Mouse (Mus musculus) ES-Bruce4 (cell line): ENCODE measurements around the gene Luc7l3. TPM values are rescaled to one million over a fixed set of nuclear protein-coding genes. Genes with fewer than 3 reads are reported as not detected.

ENCODE experiments used
- H3K27ac ChIP-seq: 2 replicates; pipeline ENCODE4 v1.5.1; 2012; ENCODE audit warnings: low read length, inconsistent platforms; ENCODE audit not compliant: insufficient read depth
- H3K27me3 ChIP-seq: 2 replicates; pipeline ENCODE4 v1.6.1; 2012; ENCODE audit warnings: mild to moderate bottlenecking, low read length, inconsistent platforms; ENCODE audit not compliant: control insufficient read depth, poor library complexity, insufficient read depth, severe bottlenecking
- H3K36me3 ChIP-seq: 2 replicates; pipeline ENCODE4 v1.6.1; 2012; ENCODE audit warnings: inconsistent platforms, mild to moderate bottlenecking, low read length, moderate library complexity; ENCODE audit not compliant: control insufficient read depth, poor library complexity, insufficient read depth, severe bottlenecking
- H3K4me1 ChIP-seq: one replicate; pipeline ENCODE4 v1.8.1; 2011; ENCODE audit warnings: low read length; ENCODE audit not compliant: control insufficient read depth, insufficient read depth
- H3K4me3 ChIP-seq: 2 replicates; pipeline ENCODE4 v1.5.1; 2011; ENCODE audit warnings: low read depth, mild to moderate bottlenecking, low read length
- H3K9ac ChIP-seq: 2 replicates; pipeline ENCODE4 v1.6.1; 2012; ENCODE audit warnings: low read depth, mild to moderate bottlenecking, inconsistent platforms; ENCODE audit not compliant: poor library complexity, severe bottlenecking
- H3K9me3 ChIP-seq: replicated peaks from 2 replicates; pipeline ENCODE4 v1.6.1; 2012; ENCODE audit warnings: mild to moderate bottlenecking, low read length, inconsistent platforms; ENCODE audit not compliant: control insufficient read depth, poor library complexity, insufficient read depth, severe bottlenecking
- CTCF ChIP-seq: IDR thresholded peaks from one replicate; pipeline ENCODE4 v1.8.1; 2011; ENCODE audit warnings: low read depth, low read length
- EP300 ChIP-seq: IDR thresholded peaks from 2 replicates; pipeline ENCODE4 v1.6.1; 2011; ENCODE audit warnings: low read depth, low read length; ENCODE audit not compliant: insufficient read depth
- POLR2A ChIP-seq: IDR thresholded peaks from one replicate; pipeline ENCODE4 v1.8.1; 2011; ENCODE audit warnings: low read length; ENCODE audit not compliant: insufficient read depth
- polyA plus RNA-seq: library from polyadenylated mRNA; stranded (reverse); fragments of >200 nt; gene quantifications from 2 replicates; pipeline ENCODE4 v1.2.4, GENCODE M21; 2011; ENCODE audit warnings: low read depth; ENCODE audit not compliant: missing spikeins, insufficient read depth, insufficient read length

Gene Luc7l3
- polyA plus RNA-seq: 182 and 223 TPM in 2 replicates

DNA sequence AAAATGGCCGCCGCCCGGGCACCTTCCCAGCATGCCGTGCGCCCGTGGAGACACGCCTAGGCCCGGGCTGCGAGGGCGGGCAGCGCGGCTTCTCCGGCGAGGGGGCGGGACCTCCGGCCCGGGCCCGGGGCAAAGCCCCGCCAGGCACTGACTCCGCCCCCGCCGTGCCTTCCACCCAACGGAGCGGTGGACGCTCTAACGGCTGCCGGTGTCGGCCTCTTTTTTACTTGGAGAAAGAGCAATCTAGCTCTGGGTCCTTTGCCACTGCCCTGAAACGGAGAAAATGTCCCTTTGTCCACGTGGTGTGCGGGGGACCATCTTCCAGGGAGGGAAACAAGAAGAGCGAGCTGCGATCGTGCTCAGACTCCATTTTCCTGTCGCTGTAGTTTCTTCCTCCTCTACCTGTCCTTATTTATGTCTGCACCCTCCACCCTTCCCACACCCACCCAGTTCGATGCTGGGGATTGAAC lies at the start of gene Luc7l3:
Luc7l3 (minus strand) TSS at position 58 of the 470 bp plus-strand sequence.
- H3K27me3 ChIP-seq: no peaks in the 10 kb centered on the region
- peak within 1 kb of the TSS; percentile 99 for H3K4me3 ChIP-seq
- H3K9me3 ChIP-seq: no peaks in the 10 kb centered on the region
- H3K9ac ChIP-seq: peak within 1 kb of the TSS; percentile 100
- peak; percentile 30 for TF ChIP-seq POLR2A
- TF ChIP-seq CTCF: no peak
- no peak for TF ChIP-seq EP300
- H3K36me3 ChIP-seq: peaks cover 20% of the 10 kb centered on the region
- H3K27ac ChIP-seq: peak within 1 kb of the TSS; percentile 90
- no peaks in the 10 kb centered on the region for H3K4me1 ChIP-seq

DNA sequence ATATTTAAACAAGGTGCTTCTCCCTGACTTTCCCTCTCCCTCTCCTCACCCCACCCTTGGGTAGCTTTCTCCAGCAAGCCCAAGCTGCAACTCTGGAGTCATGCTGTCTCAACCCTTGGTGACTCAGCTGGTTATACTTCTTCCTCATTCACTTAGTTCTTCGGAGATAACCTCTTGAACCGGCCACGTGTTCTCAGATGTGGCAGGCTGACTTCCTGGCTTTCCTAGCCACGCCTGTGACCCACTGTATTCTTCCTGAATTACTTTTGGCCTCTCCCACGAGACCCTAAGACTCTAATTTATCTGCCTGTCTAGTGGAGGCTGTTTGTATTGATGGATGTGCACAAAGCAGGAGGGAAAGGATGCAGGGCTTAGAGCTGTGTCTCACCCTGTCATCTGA lies 49.0 kb upstream of the Luc7l3 start:
- Histone ChIP-seq H3K4me3 (no peak overlapping the region), H3K9me3 (no peaks in the 10 kb centered on the region), H3K4me1 (no peaks in the 10 kb centered on the region), H3K36me3 (no peaks in the 10 kb centered on the region), H3K27ac (no peak overlapping the region), H3K27me3 (no peaks in the 10 kb centered on the region), H3K9ac (no peak overlapping the region)
- TF ChIP-seq CTCF (no peak), POLR2A (no peak), EP300 (no peak)

DNA sequence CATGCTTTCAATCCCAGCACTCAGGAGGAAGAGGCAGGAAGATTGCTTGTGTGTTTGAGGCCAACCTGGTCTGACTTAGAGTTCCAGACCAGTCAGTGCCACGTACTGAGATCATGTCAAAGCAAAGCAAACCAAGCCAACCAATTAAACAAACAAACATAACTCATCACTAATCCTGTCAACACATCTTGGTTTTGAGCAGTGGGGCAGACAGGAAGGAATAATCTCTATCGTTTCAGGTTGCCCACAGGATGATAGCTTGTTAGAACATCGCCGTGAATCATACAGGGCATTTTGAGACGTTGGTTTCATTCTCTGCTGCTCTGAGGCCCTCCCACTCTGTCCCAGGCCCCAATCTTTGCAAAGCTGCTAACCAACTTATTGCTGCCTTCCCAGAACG lies 48.2 kb upstream of the Luc7l3 start:
- TF ChIP-seq EP300: no peak
- TF ChIP-seq CTCF: no peak
- TF ChIP-seq POLR2A: no peak
- no peak overlapping the region for H3K9ac ChIP-seq
- H3K4me1 ChIP-seq: no peaks in the 10 kb centered on the region
- no peak overlapping the region for H3K4me3 ChIP-seq
- no peak overlapping the region for H3K27ac ChIP-seq
- no peaks in the 10 kb centered on the region for H3K27me3 ChIP-seq
- no peaks in the 10 kb centered on the region for H3K9me3 ChIP-seq
- H3K36me3 ChIP-seq: no peaks in the 10 kb centered on the region

DNA sequence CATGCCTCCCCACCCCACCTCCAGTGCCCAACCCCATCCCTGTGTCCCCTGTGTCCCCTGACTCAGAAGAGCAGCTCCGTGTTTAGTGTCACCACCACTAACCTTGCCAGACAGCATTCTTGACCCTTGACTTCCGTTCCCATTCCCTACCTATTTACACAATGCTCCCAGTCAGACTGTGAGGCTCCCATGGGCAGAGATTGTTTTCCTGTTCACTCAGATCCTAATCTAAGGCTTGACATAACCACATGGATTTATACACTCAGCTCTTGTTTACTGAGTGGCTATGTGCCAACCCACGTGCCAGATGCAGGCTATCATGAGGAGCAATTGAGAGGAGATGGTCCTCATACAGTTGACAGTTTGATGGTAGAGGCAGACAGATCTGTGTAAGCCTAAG lies 43.6 kb upstream of the Luc7l3 start:
- H3K27me3 ChIP-seq: no peaks in the 10 kb centered on the region
- no peak overlapping the region for H3K27ac ChIP-seq
- H3K9me3 ChIP-seq: no peaks in the 10 kb centered on the region
- no peak for TF ChIP-seq EP300
- TF ChIP-seq CTCF: no peak
- TF ChIP-seq POLR2A: no peak
- no peaks in the 10 kb centered on the region for H3K4me1 ChIP-seq
- no peak overlapping the region for H3K4me3 ChIP-seq
- no peaks in the 10 kb centered on the region for H3K36me3 ChIP-seq
- no peak overlapping the region for H3K9ac ChIP-seq

DNA sequence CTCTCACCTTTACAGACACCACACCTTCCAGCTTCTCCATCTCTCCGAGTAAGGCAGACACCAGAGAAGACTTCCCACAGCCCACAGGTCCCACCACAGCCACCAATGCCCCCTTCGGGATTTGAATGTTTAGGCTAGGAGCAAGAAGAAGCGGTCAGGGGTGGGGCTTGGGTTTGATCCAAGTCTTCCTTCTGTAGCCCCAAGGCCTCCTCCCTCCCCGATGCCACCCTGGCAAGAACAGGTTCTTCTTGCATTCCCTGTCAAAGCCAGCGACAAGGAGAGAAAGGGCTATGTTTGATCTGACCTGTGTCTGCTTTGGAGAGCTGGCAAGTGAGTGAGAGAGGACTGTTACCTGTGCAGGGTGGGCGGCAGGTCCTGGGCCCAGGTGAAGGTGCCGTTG lies 41.9 kb upstream of the Luc7l3 start:
- H3K27ac ChIP-seq: no peak overlapping the region
- H3K36me3 ChIP-seq: no peaks in the 10 kb centered on the region
- no peak overlapping the region for H3K9ac ChIP-seq
- no peak overlapping the region for H3K4me3 ChIP-seq
- H3K4me1 ChIP-seq: no peaks in the 10 kb centered on the region
- TF ChIP-seq EP300 (no peak), CTCF (no peak), POLR2A (no peak)
- H3K27me3 ChIP-seq: no peaks in the 10 kb centered on the region
- no peaks in the 10 kb centered on the region for H3K9me3 ChIP-seq

DNA sequence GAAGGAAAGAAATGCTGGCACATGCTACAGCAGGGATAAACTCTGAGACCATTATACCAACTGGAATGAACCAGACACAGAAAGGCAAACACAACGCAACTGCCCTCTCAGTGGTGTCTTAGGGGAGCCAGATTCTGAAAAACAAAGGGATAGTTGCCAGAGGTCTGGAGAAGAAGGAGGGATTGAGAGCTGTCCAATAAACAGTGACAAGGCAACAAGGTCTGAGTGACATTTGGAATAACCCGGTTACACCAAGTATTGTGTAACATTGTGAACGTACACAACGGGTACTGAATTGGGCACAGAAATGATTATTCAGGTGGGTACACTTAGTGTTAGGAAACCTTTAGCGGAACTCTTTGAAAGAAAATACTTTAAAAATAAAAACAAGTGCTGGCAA lies 40.3 kb upstream of the Luc7l3 start:
- no peaks in the 10 kb centered on the region for H3K9me3 ChIP-seq

More for the DNA sequence above, 40.3 kb upstream of the Luc7l3 start:
- no peak overlapping the region for H3K9ac ChIP-seq
- no peaks in the 10 kb centered on the region for H3K36me3 ChIP-seq
- no peak overlapping the region for H3K4me3 ChIP-seq
- H3K27me3 ChIP-seq: no peaks in the 10 kb centered on the region
- no peak for TF ChIP-seq POLR2A
- no peak for TF ChIP-seq CTCF
- TF ChIP-seq EP300: no peak
- no peak overlapping the region for H3K27ac ChIP-seq
- no peaks in the 10 kb centered on the region for H3K4me1 ChIP-seq
